Mouse (Mus musculus): Measurements from ENCODE around the gene Cerkl.

Cerkl gene

GRCm38 (mm10) chr2:79443401-79443800 lies 13.2 kb downstream of the Cerkl start:
- no peak for DNase-seq (ENCODE audit: extremely low read depth, low read depth)

GRCm38 (mm10) chr2:79442906-79443305 lies 13.7 kb downstream of the Cerkl start:
- no peak for DNase-seq (ENCODE audit: extremely low read depth, low read depth)

GRCm38 (mm10) chr2:79442227-79442626 lies 14.4 kb downstream of the Cerkl start:
- no peak for DNase-seq (ENCODE audit: extremely low read depth, low read depth)

- DNase-seq (ENCODE audit: extremely low read depth, low read depth): no peak
Observed at GRCm38 (mm10) chr2:79430061-79430460, 26.5 kb downstream of the Cerkl start.

GRCm38 (mm10) chr2:79429650-79430049 lies 26.9 kb downstream of the Cerkl start:
- no peak for DNase-seq (ENCODE audit: extremely low read depth, low read depth)

GRCm38 (mm10) chr2:79429108-79429507 lies 27.5 kb downstream of the Cerkl start:
- no peak for DNase-seq (ENCODE audit: extremely low read depth, low read depth)

- DNase-seq (ENCODE audit: extremely low read depth, low read depth): no peak
Observed at GRCm38 (mm10) chr2:79428569-79429104, 27.9 kb downstream of the Cerkl start.

GRCm38 (mm10) chr2:79428022-79428421 lies 28.6 kb downstream of the Cerkl start:
- DNase-seq (ENCODE audit: extremely low read depth, low read depth): no peak

GRCm38 (mm10) chr2:79421696-79422095 lies 34.9 kb downstream of the Cerkl start:
- DNase-seq (ENCODE audit: extremely low read depth, low read depth): no peak

- DNase-seq (ENCODE audit: extremely low read depth, low read depth): no peak
Observed at GRCm38 (mm10) chr2:79414505-79414904, 42.1 kb downstream of the Cerkl start.

- DNase-seq (ENCODE audit: extremely low read depth, low read depth): no peak
Observed at GRCm38 (mm10) chr2:79410903-79411255, 45.7 kb downstream of the Cerkl start.

- DNase-seq (ENCODE audit: extremely low read depth, low read depth): no peak
Observed at GRCm38 (mm10) chr2:79410247-79410902, 46.2 kb downstream of the Cerkl start.

GRCm38 (mm10) chr2:79405661-79406405 lies 50.8 kb downstream of the Cerkl start:
- no peak for DNase-seq (ENCODE audit: extremely low read depth, low read depth)

GRCm38 (mm10) chr2:79400045-79400444 lies 56.5 kb downstream of the Cerkl start:
- DNase-seq (ENCODE audit: extremely low read depth, low read depth): no peak

- DNase-seq (ENCODE audit: extremely low read depth, low read depth): no peak
Observed at GRCm38 (mm10) chr2:79399234-79400000, 57.2 kb downstream of the Cerkl start.

GRCm38 (mm10) chr2:79398831-79399230 lies 57.8 kb downstream of the Cerkl start:
- DNase-seq (ENCODE audit: extremely low read depth, low read depth): no peak

GRCm38 (mm10) chr2:79398343-79398742 lies 58.2 kb downstream of the Cerkl start:
- DNase-seq (ENCODE audit: extremely low read depth, low read depth): no peak

GRCm38 (mm10) chr2:79397107-79397506 lies 59.5 kb downstream of the Cerkl start:
- DNase-seq (ENCODE audit: extremely low read depth, low read depth): no peak

- no peak for DNase-seq (ENCODE audit: extremely low read depth, low read depth)
Observed at GRCm38 (mm10) chr2:79379087-79380041, 77.2 kb downstream of the Cerkl start.

GRCm38 (mm10) chr2:79378346-79379086 lies 78.1 kb downstream of the Cerkl start:
- no peak for DNase-seq (ENCODE audit: extremely low read depth, low read depth)

Measured in MEL-GATA-1-ER (cell line).